Mouse (Mus musculus) adrenal gland, adult 8-10 months (tissue): ENCODE results near the gene Map6d1. TPM values are rescaled to one million over a fixed set of nuclear protein-coding genes. Genes with fewer than 3 reads are reported as not detected.

Experiments
- DNase-seq: peaks from one replicate; pipeline ENCODE4 v3.0.0; 2022
- total RNA-seq, 4 experiments: library from RNA; stranded (reverse); gene quantifications; 2 replicates each; pipeline ENCODE4 v1.2.4; 2022

Gene Map6d1
- 10 to 100 TPM in 2 of 4 experiments, under 1 TPM in 2; 0.37 to 20.2 (median 6.4) TPM for total RNA-seq

GRCm38 (mm10) chr16:20240468-20241414, at the start of gene Map6d1:
TSS of gene Map6d1 (minus strand) at chr16:20241358.
- DNase-seq, result peak; percentile 25

- no peak for DNase-seq
Measured at GRCm38 (mm10) chr16:20280238-20280637, 39.1 kb upstream of the Map6d1 start.

GRCm38 (mm10) chr16:20279395-20279794, 38.2 kb upstream of the Map6d1 start:
- no peak for DNase-seq

- DNase-seq, result no peak
Measured at GRCm38 (mm10) chr16:20272994-20273393, 31.8 kb upstream of the Map6d1 start.

- no peak for DNase-seq
Measured at GRCm38 (mm10) chr16:20271339-20271738, 30.2 kb upstream of the Map6d1 start.

GRCm38 (mm10) chr16:20265089-20265488, 23.9 kb upstream of the Map6d1 start:
- no peak for DNase-seq

- no peak for DNase-seq
Measured at GRCm38 (mm10) chr16:20257926-20258325, 16.8 kb upstream of the Map6d1 start.

- DNase-seq, result no peak
Measured at GRCm38 (mm10) chr16:20248442-20249174, 7.5 kb upstream of the Map6d1 start.

GRCm38 (mm10) chr16:20247103-20247502, 5.9 kb upstream of the Map6d1 start:
- no peak for DNase-seq

- no peak for DNase-seq
Measured at GRCm38 (mm10) chr16:20238646-20239045, 2.5 kb downstream of the Map6d1 start.

- DNase-seq, result peak; percentile 71
Measured at GRCm38 (mm10) chr16:20237426-20237825, 3.7 kb downstream of the Map6d1 start.

GRCm38 (mm10) chr16:20234406-20234805, 6.8 kb downstream of the Map6d1 start:
- DNase-seq, result no peak

GRCm38 (mm10) chr16:20228167-20228566, 13.0 kb downstream of the Map6d1 start:
- DNase-seq, result no peak

- no peak for DNase-seq
Measured at GRCm38 (mm10) chr16:20227504-20227903, 13.7 kb downstream of the Map6d1 start.

GRCm38 (mm10) chr16:20226676-20227075, 14.5 kb downstream of the Map6d1 start:
- DNase-seq, result no peak

GRCm38 (mm10) chr16:20222726-20223125, 18.4 kb downstream of the Map6d1 start:
- DNase-seq, result no peak

GRCm38 (mm10) chr16:20213591-20214226, 27.4 kb downstream of the Map6d1 start:
- no peak for DNase-seq

GRCm38 (mm10) chr16:20199501-20200201, 41.5 kb downstream of the Map6d1 start:
- DNase-seq, result no peak

- DNase-seq, result no peak
Measured at GRCm38 (mm10) chr16:20196962-20197361, 44.2 kb downstream of the Map6d1 start.

- DNase-seq, result no peak
Measured at GRCm38 (mm10) chr16:20195546-20195945, 45.6 kb downstream of the Map6d1 start.

- DNase-seq, result no peak
Measured at GRCm38 (mm10) chr16:20192043-20192442, 49.1 kb downstream of the Map6d1 start.
